Mouse (Mus musculus) skeletal muscle tissue, adult 2 months (tissue): ENCODE results near the gene Hnrnpl.

Experiments used
- DNase-seq: peaks from one replicate; pipeline ENCODE4 v3.0.0-alpha.2; 2012; ENCODE audit warnings: low read depth, low spot score

Hnrnpl gene

GRCm38 (mm10) chr7:28808221-28808941 lies at the start of gene Hnrnpl:
TSS of gene Hnrnpl (plus strand) at chr7:28808541.
- DNase-seq = peak; percentile 72

DNA sequence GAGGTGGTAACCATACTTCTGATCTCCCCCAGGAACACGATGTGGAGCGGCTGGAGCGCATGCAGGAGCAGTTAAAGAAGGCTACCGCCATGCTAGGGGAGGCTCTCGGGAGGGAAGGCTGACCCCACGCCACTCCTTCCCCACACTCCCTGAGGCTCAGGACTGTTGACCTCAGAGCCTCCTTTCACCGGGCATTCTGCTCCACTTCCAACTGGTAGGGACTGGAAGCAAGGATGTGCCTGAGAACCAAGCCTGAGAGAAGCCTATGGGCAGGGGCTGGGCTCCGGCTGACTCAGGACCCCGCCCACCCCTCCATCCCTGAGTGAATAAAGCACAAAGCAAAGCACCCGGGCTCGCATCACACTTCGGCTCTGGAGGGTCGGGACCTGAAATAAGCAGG lies 49.7 kb upstream of the Hnrnpl start:
- no peak for DNase-seq

DNA sequence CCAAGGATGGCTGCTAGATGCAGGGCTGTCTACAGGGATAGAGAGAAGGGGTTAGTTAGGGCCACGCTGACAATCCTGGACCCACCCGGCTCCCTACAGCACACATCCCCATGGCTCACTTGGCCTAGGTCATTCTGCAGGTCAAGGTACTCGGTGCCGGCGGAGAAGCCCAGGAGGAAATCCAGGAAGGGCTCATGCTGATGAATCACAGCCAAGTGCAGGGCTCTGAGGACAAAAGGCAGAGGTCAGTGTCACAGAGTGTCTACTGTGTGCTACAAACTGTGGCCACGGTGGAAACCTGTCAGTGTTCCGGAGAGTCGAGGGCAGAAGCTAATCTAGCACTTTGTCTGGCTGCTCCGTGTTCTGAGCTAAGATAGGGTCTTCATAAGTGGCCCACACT lies 46.4 kb upstream of the Hnrnpl start:
- no peak for DNase-seq

GRCm38 (mm10) chr7:28765211-28765610 lies 43.1 kb upstream of the Hnrnpl start:
- no peak for DNase-seq

GRCm38 (mm10) chr7:28766173-28766879 lies 42.0 kb upstream of the Hnrnpl start, which contains the start of gene Sirt2:
TSS of gene Sirt2 (plus strand) at chr7:28766735.
- DNase-seq = peak; percentile 96

DNA sequence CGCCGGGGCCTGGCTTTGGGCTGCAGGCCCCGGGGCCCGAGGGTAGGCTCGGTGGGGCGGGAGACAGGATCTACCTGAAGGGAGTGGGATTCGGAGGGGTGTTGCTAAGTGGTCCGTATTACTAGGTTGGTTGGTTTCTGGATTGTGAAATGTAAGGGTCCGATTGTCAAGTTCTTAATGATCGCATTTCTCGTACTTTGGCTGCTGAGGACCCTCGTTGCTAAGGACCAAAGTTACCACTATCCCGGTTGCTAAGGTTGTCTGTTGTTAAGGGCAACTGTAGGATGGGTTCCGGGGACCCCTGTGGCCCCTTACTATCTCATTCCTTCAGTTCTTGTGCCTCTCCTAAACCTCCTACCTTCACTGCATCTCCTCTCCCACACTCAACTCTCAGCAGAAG lies 41.4 kb upstream of the Hnrnpl start:
- DNase-seq = no peak

DNA sequence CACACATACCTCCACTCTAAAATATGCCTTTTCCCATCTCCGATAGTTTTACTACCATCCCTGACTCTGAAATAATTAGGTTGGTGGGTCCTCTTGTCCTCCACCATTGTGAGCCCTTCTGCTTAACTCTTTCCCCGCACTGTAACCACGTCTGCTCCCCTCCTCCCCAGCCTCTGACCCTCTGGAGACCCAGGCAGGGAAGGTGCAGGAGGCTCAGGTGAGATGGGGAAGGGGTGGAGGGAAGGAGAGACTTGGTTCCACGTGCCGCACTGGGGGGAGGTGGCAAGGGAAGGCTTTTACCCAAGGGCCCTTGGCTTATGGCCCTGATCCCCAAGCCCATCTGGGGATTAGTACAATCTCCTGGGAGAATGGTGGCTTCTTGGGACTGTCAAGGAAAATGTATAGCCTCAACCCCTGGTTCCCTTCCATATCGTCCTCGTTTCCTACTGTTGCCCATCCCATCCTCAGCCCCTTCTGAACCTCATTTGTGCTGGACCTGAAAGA lies 40.8 kb upstream of the Hnrnpl start, which contains the start of gene Nfkbib:
Gene Nfkbib (minus strand): TSS at position 51 of the 504 bp plus-strand sequence.
- no peak for DNase-seq

- no peak for DNase-seq
Observed at GRCm38 (mm10) chr7:28769414-28769958, 38.9 kb upstream of the Hnrnpl start.

DNA sequence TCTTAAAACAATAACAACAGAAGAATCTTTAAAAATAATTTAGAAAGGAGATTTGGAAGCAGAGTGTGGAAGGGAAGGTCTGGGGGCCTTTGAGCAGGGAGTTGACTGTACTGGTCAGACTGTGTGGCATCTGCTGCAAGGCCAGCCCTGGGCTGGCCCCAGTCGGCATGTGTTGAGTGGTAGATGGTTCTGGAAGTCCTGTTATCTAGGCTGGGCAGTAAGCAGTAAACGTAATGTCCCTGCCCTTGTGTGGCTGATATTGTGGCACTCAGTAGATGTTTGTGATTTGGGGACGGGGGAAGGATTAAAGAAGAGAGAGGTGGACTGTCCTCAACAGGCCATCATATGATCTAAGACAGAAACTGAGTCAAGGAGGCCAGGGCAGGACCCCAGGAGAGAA lies 38.0 kb upstream of the Hnrnpl start:
- no peak for DNase-seq

- DNase-seq = no peak
Observed at GRCm38 (mm10) chr7:28771867-28772266, 36.5 kb upstream of the Hnrnpl start.

DNA sequence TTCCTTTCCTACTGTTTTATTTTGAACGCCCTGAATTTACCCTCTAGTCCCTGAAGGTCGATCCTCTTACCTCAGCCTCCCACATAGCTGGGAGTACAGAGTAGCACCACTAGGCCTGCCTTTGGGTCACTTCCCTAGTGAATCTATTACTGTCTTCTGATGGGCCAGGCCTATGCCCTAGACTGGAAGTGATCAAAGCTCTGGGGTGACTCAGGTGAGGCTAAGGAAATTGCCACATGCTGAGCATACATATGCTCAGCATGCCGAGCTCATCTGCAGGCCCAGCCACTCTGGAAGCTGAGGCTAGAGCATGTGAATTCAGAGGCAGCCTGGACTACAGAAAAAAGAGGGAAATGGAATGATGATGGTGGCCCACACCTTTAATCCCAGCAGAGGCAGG lies 35.2 kb upstream of the Hnrnpl start:
- no peak for DNase-seq

- DNase-seq = no peak
Observed at GRCm38 (mm10) chr7:28774164-28774563, 34.2 kb upstream of the Hnrnpl start.

DNA sequence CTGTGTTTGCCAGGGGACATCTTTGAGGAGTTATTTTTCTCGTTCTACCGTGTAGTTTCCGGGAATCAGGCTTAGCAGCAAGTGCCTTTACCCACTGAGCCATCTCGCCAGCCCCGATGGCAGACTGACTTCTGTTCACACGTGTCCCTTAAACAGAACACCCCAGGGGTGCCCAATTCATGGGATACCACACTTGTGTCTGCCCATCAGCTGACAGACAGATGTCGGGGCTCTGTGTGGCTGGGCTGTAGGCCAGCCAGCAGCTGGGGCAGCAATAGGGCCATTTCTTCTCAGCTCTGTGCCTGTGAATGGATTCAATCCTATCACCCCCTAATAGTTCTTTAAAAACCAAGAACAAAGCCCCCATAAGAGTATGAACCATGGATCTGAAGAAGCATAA lies 33.2 kb upstream of the Hnrnpl start:
- no peak for DNase-seq

- no peak for DNase-seq
Observed at GRCm38 (mm10) chr7:28778825-28779224, 29.5 kb upstream of the Hnrnpl start.

DNA sequence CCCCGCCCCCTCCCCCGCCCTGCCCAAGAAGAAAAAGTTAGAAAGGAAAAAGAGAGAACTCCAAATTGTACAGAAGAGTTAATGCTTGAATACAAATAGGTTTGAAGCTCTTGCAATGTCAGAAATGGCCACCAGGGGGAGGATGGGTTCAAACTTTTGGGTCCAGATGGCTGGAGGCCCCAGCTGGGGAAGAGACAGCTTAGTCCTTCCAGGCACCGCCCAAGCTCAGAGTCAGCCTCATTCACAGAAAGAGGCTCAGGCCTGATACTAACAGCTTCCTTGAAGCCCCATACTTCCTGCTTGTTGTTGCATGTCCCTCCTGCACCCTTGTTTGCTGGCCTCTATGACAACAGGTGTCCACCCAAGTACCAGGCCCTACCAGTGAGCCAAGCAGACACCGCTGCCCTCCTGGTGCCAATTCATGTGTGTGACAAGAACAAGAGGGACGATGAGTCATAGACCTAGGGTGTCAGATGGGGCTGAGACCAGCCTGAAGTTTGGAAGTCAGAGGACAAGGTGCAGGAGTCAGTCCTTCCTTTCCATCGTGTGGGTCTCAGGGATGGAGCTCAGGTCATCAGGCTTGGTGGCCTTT lies 28.2 kb upstream of the Hnrnpl start:
- peak; percentile 82 for DNase-seq

DNA sequence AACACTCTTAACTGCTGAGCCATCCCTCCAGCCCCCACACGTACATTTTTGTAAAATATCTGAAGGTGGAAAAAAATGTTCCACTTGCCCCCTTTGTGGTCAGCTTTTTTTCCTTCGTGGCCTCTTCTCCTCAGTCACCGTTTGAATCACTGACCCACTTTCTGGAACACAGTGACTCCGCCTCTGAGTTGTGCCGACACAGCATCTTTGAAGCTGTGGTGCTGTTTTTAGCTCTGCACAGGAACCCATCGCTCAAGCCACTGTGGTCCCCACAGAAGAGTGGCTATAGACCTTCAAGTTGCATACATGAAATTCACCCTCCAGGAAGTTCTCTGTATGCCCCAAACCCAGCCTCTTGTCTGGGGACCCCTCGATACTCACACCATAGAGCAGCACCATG lies 27.5 kb upstream of the Hnrnpl start:
- peak; percentile 54 for DNase-seq

DNA sequence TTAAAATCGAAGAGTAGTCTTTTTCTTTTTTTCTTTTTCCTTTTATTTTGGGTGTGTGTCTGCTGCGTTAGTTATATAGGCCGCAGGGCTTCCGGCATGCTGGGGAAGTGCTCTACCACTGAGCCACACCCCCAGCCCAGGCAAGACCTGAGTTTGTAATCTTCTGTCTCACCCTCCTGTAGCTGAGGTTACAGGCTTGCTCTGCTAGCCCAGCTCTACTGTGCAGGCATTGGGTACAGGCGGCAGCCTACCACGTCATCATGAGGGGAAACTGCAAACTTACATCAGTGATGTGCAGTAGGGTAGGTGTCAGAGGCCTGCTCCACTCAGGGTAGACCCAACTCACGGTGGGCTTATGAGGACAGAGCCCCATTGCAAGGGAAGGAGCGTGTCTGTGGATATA lies 27.1 kb upstream of the Hnrnpl start:
- DNase-seq = no peak

DNA sequence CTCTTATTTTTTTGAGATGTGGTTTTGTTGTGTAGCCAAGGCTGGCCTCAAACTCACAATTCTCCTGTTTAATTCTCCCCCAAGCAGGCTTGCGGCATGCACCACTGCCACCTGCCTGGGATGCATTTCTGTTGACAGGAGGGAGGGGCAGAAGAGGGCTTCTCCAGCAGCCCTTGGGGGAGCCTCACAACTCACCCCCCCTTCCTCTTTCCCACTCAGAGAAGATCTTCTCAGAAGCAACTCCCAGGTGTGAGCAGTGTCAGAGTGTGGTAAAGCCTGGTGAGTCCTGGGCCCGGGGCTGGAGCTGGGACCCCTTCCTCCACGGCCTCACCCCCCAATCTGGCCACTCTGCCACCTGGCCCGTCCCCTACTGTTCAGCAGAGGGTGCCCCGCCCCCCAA lies 23.2 kb upstream of the Hnrnpl start:
- no peak for DNase-seq

DNA sequence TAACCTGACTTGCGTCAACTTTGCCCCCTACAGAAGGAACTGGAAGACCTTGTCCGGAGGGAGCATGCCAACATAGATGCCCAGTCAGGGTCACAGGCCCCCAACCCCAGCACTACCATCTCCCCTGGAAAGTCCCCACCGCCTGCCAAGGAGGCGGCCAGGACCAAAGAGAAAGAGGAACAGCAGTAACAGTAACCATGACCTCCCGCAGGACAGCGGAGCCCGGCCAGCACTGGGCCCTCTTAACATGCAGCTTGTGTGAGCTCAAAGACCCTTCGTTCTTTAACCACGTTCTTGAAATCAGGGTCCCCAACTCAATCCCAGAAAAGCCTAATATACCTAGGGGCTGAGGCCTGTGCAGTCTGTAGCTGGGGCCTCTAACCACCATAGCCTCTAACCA lies 20.5 kb upstream of the Hnrnpl start:
- no peak for DNase-seq

DNA sequence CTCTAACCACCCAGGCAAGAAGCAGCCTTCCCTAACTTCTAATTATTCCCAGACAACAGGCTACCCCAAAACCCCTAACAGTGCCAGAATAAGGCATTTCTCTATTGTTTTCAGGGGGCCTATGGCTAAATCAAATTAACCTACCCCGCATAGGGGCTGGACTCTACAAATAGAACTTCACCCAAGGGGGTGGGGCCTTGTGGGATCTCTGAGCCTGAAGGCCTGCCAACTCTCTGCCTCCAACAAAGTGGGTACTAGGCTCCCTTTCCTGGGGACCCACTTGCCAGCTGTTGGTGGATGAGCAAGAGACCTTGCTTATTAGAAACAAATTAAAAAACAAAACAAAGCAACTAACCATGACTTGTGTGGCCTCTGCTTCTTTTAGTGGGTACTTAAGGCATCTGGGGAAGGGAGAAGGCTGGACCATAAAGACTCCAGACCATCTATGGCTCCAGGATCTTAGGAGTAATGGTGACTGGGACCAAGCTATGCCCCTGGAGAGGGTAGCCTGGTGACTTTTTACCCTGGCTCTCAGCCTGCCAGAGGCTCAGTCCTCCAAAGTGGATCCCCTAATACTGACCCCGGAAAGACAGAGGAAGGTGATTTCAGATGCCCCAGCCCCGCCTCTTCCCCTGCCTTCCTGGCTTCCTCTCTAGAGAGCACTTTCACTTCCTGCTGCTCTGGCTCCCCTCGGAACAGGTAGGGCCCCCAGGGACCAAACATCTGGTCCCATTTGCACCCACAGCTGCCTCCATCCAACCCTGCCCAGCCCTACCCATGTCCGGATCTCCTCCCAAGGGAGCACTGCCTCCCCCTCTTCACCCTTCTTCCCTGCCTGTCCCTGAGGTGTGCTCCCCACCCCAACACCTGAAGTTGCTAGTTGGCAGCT lies 19.8 kb upstream of the Hnrnpl start, which contains the start of gene Rinl:
Gene Rinl (plus strand): TSS at position 663 of the 889 bp plus-strand sequence.
- DNase-seq = no peak

DNA sequence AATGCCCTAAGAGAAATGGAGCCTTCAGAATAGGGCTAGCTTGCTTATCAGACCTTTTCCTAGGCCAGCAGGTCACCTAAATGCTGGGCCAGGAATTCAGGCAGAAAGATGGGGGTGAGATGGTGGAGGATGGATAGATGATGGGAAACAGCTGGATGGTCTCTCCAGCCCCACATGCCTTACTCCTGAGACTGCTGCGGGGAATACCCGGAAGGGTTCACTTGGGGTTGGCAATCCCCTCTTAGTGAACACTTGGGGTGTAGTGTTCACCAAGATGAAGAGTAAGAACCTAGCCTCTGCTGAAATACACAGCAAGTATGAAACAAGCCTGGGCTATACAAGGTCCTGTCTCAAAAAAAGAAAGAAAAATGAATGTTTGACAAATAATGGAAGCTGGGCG lies 19.1 kb upstream of the Hnrnpl start:
- no peak for DNase-seq
